Mouse (Mus musculus): ENCODE results near the gene Rgs17. TPM values are rescaled to one million over a fixed set of nuclear protein-coding genes. Genes with fewer than 3 reads are reported as not detected.

The Rgs17 gene
- polyA plus RNA-seq, 1 experiment from 2014 or later, result 0.41 TPM

- no peak overlapping the region for H3K27ac ChIP-seq (replicated peaks)
- no peaks in the 10 kb centered on the region for H3K36me3 ChIP-seq (replicated peaks)
- no peak overlapping the region for H3K4me3 ChIP-seq
- WGBS, result 58% methylated on average over 2 of the region's 2 CpGs
- H3K4me1 ChIP-seq, result no peaks in the 10 kb centered on the region
- no peak for DNase-seq (ENCODE audit: low spot score)
- no peaks in the 10 kb centered on the region for H3K9me3 ChIP-seq
- H3K27me3 ChIP-seq (replicated peaks; ENCODE audit: low read depth, poor library complexity, severe bottlenecking), result no peaks in the 10 kb centered on the region
Observed at GRCm38 (mm10) chr10:5865996-5866395, 56.2 kb downstream of the Rgs17 start.

GRCm38 (mm10) chr10:5862669-5863068 is 59.5 kb downstream of the Rgs17 start:
- Histone ChIP-seq H3K4me3 (no peak overlapping the region), H3K36me3 (replicated peaks) (no peaks in the 10 kb centered on the region), H3K27ac (replicated peaks) (no peak overlapping the region), H3K27me3 (replicated peaks; ENCODE audit: low read depth, poor library complexity, severe bottlenecking) (no peaks in the 10 kb centered on the region), H3K4me1 (no peaks in the 10 kb centered on the region), H3K9me3 (no peaks in the 10 kb centered on the region)
- 93% methylated on average over 3 of the region's 3 CpGs for WGBS
- no peak for DNase-seq (ENCODE audit: low spot score)

GRCm38 (mm10) chr10:5860849-5861248 is 61.4 kb downstream of the Rgs17 start:
- 88% methylated on average over 3 of the region's 3 CpGs for WGBS
- no peaks in the 10 kb centered on the region for H3K27me3 ChIP-seq (replicated peaks; ENCODE audit: low read depth, poor library complexity, severe bottlenecking)
- no peaks in the 10 kb centered on the region for H3K9me3 ChIP-seq

GRCm38 (mm10) chr10:5859729-5860128 is 62.5 kb downstream of the Rgs17 start:
- H3K36me3 ChIP-seq (replicated peaks), result no peaks in the 10 kb centered on the region
- no peaks in the 10 kb centered on the region for H3K9me3 ChIP-seq
- no peaks in the 10 kb centered on the region for H3K4me1 ChIP-seq
- no peaks in the 10 kb centered on the region for H3K27me3 ChIP-seq (replicated peaks; ENCODE audit: low read depth, poor library complexity, severe bottlenecking)
- DNase-seq (ENCODE audit: low spot score), result no peak
- H3K4me3 ChIP-seq, result no peak overlapping the region
- H3K27ac ChIP-seq (replicated peaks), result no peak overlapping the region
- WGBS, result 78% methylated on average over 4 of the region's 4 CpGs

More at GRCm38 (mm10) chr10:5860849-5861248, 61.4 kb downstream of the Rgs17 start:
- Histone ChIP-seq H3K36me3 (replicated peaks) (no peaks in the 10 kb centered on the region), H3K27ac (replicated peaks) (no peak overlapping the region), H3K4me1 (no peaks in the 10 kb centered on the region), H3K4me3 (no peak overlapping the region)
- DNase-seq (ENCODE audit: low spot score), result no peak

- Histone ChIP-seq H3K27ac (replicated peaks) (no peak overlapping the region), H3K4me1 (no peaks in the 10 kb centered on the region), H3K27me3 (replicated peaks; ENCODE audit: low read depth, poor library complexity, severe bottlenecking) (no peaks in the 10 kb centered on the region), H3K36me3 (replicated peaks) (no peaks in the 10 kb centered on the region), H3K9me3 (no peaks in the 10 kb centered on the region), H3K4me3 (no peak overlapping the region)
- 61% methylated on average over 10 of the region's 10 CpGs for WGBS
- no peak for DNase-seq (ENCODE audit: low spot score)
Observed at GRCm38 (mm10) chr10:5857996-5858549, 64.1 kb downstream of the Rgs17 start.

GRCm38 (mm10) chr10:5853290-5853868 is 68.8 kb downstream of the Rgs17 start:
- Histone ChIP-seq H3K27me3 (replicated peaks; ENCODE audit: low read depth, poor library complexity, severe bottlenecking) (no peaks in the 10 kb centered on the region), H3K9me3 (no peaks in the 10 kb centered on the region), H3K27ac (replicated peaks) (no peak overlapping the region), H3K4me1 (no peaks in the 10 kb centered on the region), H3K36me3 (replicated peaks) (no peaks in the 10 kb centered on the region), H3K4me3 (no peak overlapping the region)
- DNase-seq (ENCODE audit: low spot score), result no peak
- 92% methylated on average over 8 of the region's 8 CpGs for WGBS

- Histone ChIP-seq H3K27ac (replicated peaks) (no peak overlapping the region), H3K4me3 (no peak overlapping the region), H3K9me3 (no peaks in the 10 kb centered on the region), H3K27me3 (replicated peaks; ENCODE audit: low read depth, poor library complexity, severe bottlenecking) (no peaks in the 10 kb centered on the region), H3K4me1 (no peaks in the 10 kb centered on the region), H3K36me3 (replicated peaks) (no peaks in the 10 kb centered on the region)
- no peak for DNase-seq (ENCODE audit: low spot score)
- WGBS, result 46% methylated on average over 2 of the region's 2 CpGs
Observed at GRCm38 (mm10) chr10:5846939-5847338, 75.3 kb downstream of the Rgs17 start.

- DNase-seq (ENCODE audit: low spot score), result peak; percentile 45
- H3K9me3 ChIP-seq, result no peaks in the 10 kb centered on the region
- no peaks in the 10 kb centered on the region for H3K4me1 ChIP-seq
- 85% methylated on average over 4 of the region's 4 CpGs for WGBS
- no peak overlapping the region for H3K27ac ChIP-seq (replicated peaks)
- H3K36me3 ChIP-seq (replicated peaks), result no peaks in the 10 kb centered on the region
- no peak overlapping the region for H3K4me3 ChIP-seq
- no peaks in the 10 kb centered on the region for H3K27me3 ChIP-seq (replicated peaks; ENCODE audit: low read depth, poor library complexity, severe bottlenecking)
Observed at GRCm38 (mm10) chr10:5841369-5841768, 80.8 kb downstream of the Rgs17 start.

GRCm38 (mm10) chr10:5826336-5827025 is 95.7 kb downstream of the Rgs17 start:
- H3K4me3 ChIP-seq, result no peak overlapping the region
- H3K4me1 ChIP-seq, result peaks cover 13% of the 10 kb centered on the region
- no peak overlapping the region for H3K27ac ChIP-seq (replicated peaks)
- peaks cover 7% of the 10 kb centered on the region for H3K36me3 ChIP-seq (replicated peaks)
- H3K27me3 ChIP-seq (replicated peaks; ENCODE audit: low read depth, poor library complexity, severe bottlenecking), result no peaks in the 10 kb centered on the region
- H3K9me3 ChIP-seq, result no peaks in the 10 kb centered on the region
- WGBS, result 81% methylated on average over 6 of the region's 6 CpGs
- no peak for DNase-seq (ENCODE audit: low spot score)

- peak; percentile 35 for DNase-seq (ENCODE audit: low spot score)
- Histone ChIP-seq H3K4me1 (peaks cover 13% of the 10 kb centered on the region), H3K27ac (replicated peaks) (peak overlapping the region; percentile 92), H3K27me3 (replicated peaks; ENCODE audit: low read depth, poor library complexity, severe bottlenecking) (no peaks in the 10 kb centered on the region), H3K9me3 (no peaks in the 10 kb centered on the region), H3K4me3 (peak overlapping the region; percentile 88), H3K36me3 (replicated peaks) (peaks cover 19% of the 10 kb centered on the region)
- 2% methylated on average over 3 of the region's 3 CpGs for WGBS
Observed at GRCm38 (mm10) chr10:5824779-5825178, 97.4 kb downstream of the Rgs17 start.

GRCm38 (mm10) chr10:5823740-5824491 is 98.3 kb downstream of the Rgs17 start, which contains the start of gene Mtrf1l:
Gene Mtrf1l, minus strand, starts transcription at chr10:5823910.
- under 1% methylated on average over 47 of the region's 47 CpGs for WGBS
- peaks cover 13% of the 10 kb centered on the region for H3K4me1 ChIP-seq

GRCm38 (mm10) chr10:5823291-5823739 is 98.9 kb downstream of the Rgs17 start:
- no peak for DNase-seq (ENCODE audit: low spot score)
- Histone ChIP-seq H3K27me3 (replicated peaks; ENCODE audit: low read depth, poor library complexity, severe bottlenecking) (no peaks in the 10 kb centered on the region), H3K4me1 (peaks cover 13% of the 10 kb centered on the region), H3K36me3 (replicated peaks) (peaks cover 33% of the 10 kb centered on the region), H3K27ac (replicated peaks) (peak overlapping the region; percentile 92), H3K4me3 (peak overlapping the region; percentile 88), H3K9me3 (no peaks in the 10 kb centered on the region)
- under 1% methylated on average over 37 of the region's 37 CpGs for WGBS

More at GRCm38 (mm10) chr10:5823740-5824491, 98.3 kb downstream of the Rgs17 start, which contains the start of gene Mtrf1l:
- no peaks in the 10 kb centered on the region for H3K9me3 ChIP-seq
- peaks cover 27% of the 10 kb centered on the region for H3K36me3 ChIP-seq (replicated peaks)
- peak within 1 kb of the TSS; percentile 92 for H3K27ac ChIP-seq (replicated peaks)
- peak; percentile 98 for DNase-seq (ENCODE audit: low spot score)
- H3K27me3 ChIP-seq (replicated peaks; ENCODE audit: low read depth, poor library complexity, severe bottlenecking), result no peaks in the 10 kb centered on the region
- peak within 1 kb of the TSS; percentile 88 for H3K4me3 ChIP-seq
